Mouse (Mus musculus) midbrain, embryonic 10.5 days (tissue): Measurements from ENCODE around the gene Elfn1. TPM values are rescaled to one million over a fixed set of nuclear protein-coding genes. Genes with fewer than 3 reads are reported as not detected.

Experiments used
- DNase-seq: peaks from one replicate; pipeline ENCODE4 v3.0.0-alpha.2; 2017; ENCODE audit warnings: low spot score
- H3K27ac ChIP-seq: fragments of 300-500 bp; sonication (generic); replicated peaks from 2 replicates; pipeline ENCODE4 v1.5.1; 2016; ENCODE audit warnings: mild to moderate bottlenecking
- H3K27me3 ChIP-seq: fragments of 300-500 bp; sonication (generic); 2 replicates; pipeline ENCODE4 v1.6.1; 2016; ENCODE audit warnings: low read depth, mild to moderate bottlenecking; ENCODE audit not compliant: poor library complexity, severe bottlenecking
- H3K36me3 ChIP-seq: fragments of 300-500 bp; sonication (generic); 2 replicates; pipeline ENCODE4 v1.6.1; 2016; ENCODE audit warnings: mild to moderate bottlenecking, moderate library complexity
- H3K4me1 ChIP-seq: fragments of 300-500 bp; sonication (generic); 2 replicates; pipeline ENCODE4 v1.6.1; 2016
- H3K4me3 ChIP-seq: fragments of 300-500 bp; sonication (generic); 2 replicates; pipeline ENCODE4 v1.5.1; 2016; ENCODE audit warnings: mild to moderate bottlenecking, moderate library complexity
- H3K9me3 ChIP-seq: fragments of 300-500 bp; sonication (generic); replicated peaks from 2 replicates; pipeline ENCODE4 v1.6.1; 2016; ENCODE audit warnings: mild to moderate bottlenecking
- WGBS: fragments of 180-500 bp; shearing (Covaris S2); methylation state at CpG from one replicate; pipeline ENCODE4 v1.1.7; 2016; 5-methylcytosine and 5-hydroxymethylcytosine counted together
- polyA plus RNA-seq: library from polyadenylated mRNA; unstranded; fragments of >200 nt; fragmentation: Nextera tagmentation; extraction: Ambion mirVana; gene quantifications from 2 replicates; pipeline ENCODE4 v1.2.1, GENCODE M21; 2016

The Elfn1 gene
- polyA plus RNA-seq = 0.14 and 0.48 TPM in 2 replicates

- H3K27me3 ChIP-seq = peaks cover 88% of the 10 kb centered on the region
- H3K9me3 ChIP-seq = no peaks in the 10 kb centered on the region
- peak within 1 kb of the TSS; percentile 78 for H3K27ac ChIP-seq
- DNase-seq = no peak
- peak within 1 kb of the TSS; percentile 77 for H3K4me3 ChIP-seq
- H3K4me1 ChIP-seq = peaks cover 60% of the 10 kb centered on the region
- WGBS = under 1% methylated on average over 33 of the region's 33 CpGs
- H3K36me3 ChIP-seq = no peaks in the 10 kb centered on the region
Measured at GRCm38 (mm10) chr5:139907714-139908242, at the start of gene Elfn1. TSS of gene Elfn1 (plus strand) at chr5:139907943.

- Histone ChIP-seq H3K36me3 (no peaks in the 10 kb centered on the region), H3K27me3 (no peaks in the 10 kb centered on the region), H3K27ac (peak overlapping the region; percentile 58), H3K4me1 (peaks cover 11% of the 10 kb centered on the region), H3K9me3 (no peaks in the 10 kb centered on the region), H3K4me3 (peak overlapping the region; percentile 18; the same call in 1 of the 2 replicates)
- 41% methylated on average over 15 of the region's 15 CpGs for WGBS
- DNase-seq = no peak
Measured at GRCm38 (mm10) chr5:139860328-139861104, 47.2 kb upstream of the Elfn1 start.

GRCm38 (mm10) chr5:139862759-139863158 lies 45.0 kb upstream of the Elfn1 start:
- DNase-seq = no peak
- 81% methylated on average over 4 of the region's 4 CpGs for WGBS
- Histone ChIP-seq H3K27ac (no peak overlapping the region), H3K9me3 (no peaks in the 10 kb centered on the region), H3K4me3 (no peak overlapping the region), H3K4me1 (peaks cover 11% of the 10 kb centered on the region), H3K27me3 (no peaks in the 10 kb centered on the region), H3K36me3 (no peaks in the 10 kb centered on the region)

GRCm38 (mm10) chr5:139870886-139871285 lies 36.9 kb upstream of the Elfn1 start:
- peaks cover 17% of the 10 kb centered on the region for H3K4me1 ChIP-seq
- H3K9me3 ChIP-seq = no peaks in the 10 kb centered on the region
- H3K27ac ChIP-seq = no peak overlapping the region
- whole genome bisulfite sequencing = 13% methylated on average over 4 of the region's 4 CpGs
- no peak for DNase-seq
- no peaks in the 10 kb centered on the region for H3K27me3 ChIP-seq
- no peaks in the 10 kb centered on the region for H3K36me3 ChIP-seq
- no peak overlapping the region for H3K4me3 ChIP-seq

- WGBS = 79% methylated on average over 1 of the region's 1 CpGs
- Histone ChIP-seq H3K4me1 (peaks cover 17% of the 10 kb centered on the region), H3K36me3 (no peaks in the 10 kb centered on the region), H3K9me3 (no peaks in the 10 kb centered on the region), H3K27me3 (no peaks in the 10 kb centered on the region), H3K27ac (no peak overlapping the region), H3K4me3 (no peak overlapping the region)
- DNase-seq = no peak
Measured at GRCm38 (mm10) chr5:139871526-139871925, 36.2 kb upstream of the Elfn1 start.

GRCm38 (mm10) chr5:139877563-139877962 lies 30.2 kb upstream of the Elfn1 start:
- Histone ChIP-seq H3K9me3 (no peaks in the 10 kb centered on the region), H3K4me3 (no peak overlapping the region), H3K27me3 (no peaks in the 10 kb centered on the region), H3K27ac (no peak overlapping the region), H3K4me1 (peaks cover 10% of the 10 kb centered on the region), H3K36me3 (no peaks in the 10 kb centered on the region)
- no peak for DNase-seq
- WGBS = 64% methylated on average over 7 of the region's 7 CpGs

GRCm38 (mm10) chr5:139879694-139880093 lies 28.0 kb upstream of the Elfn1 start:
- Histone ChIP-seq H3K27ac (no peak overlapping the region), H3K4me3 (no peak overlapping the region), H3K36me3 (no peaks in the 10 kb centered on the region), H3K27me3 (no peaks in the 10 kb centered on the region), H3K4me1 (peaks cover 6% of the 10 kb centered on the region), H3K9me3 (0 out of 2 replicates have a peak, but pooled peaks cover 1% of the 10 kb centered on the region)
- no peak for DNase-seq
- 83% methylated on average over 5 of the region's 5 CpGs for WGBS

GRCm38 (mm10) chr5:139881161-139881560 lies 26.6 kb upstream of the Elfn1 start:
- 0 out of 2 replicates have a peak, but pooled peaks cover 6% of the 10 kb centered on the region for H3K9me3 ChIP-seq
- H3K36me3 ChIP-seq = no peaks in the 10 kb centered on the region
- no peak overlapping the region for H3K27ac ChIP-seq
- H3K4me1 ChIP-seq = peaks cover 6% of the 10 kb centered on the region
- no peaks in the 10 kb centered on the region for H3K27me3 ChIP-seq
- 95% methylated on average over 9 of the region's 9 CpGs for WGBS
- no peak overlapping the region for H3K4me3 ChIP-seq
- no peak for DNase-seq

GRCm38 (mm10) chr5:139888624-139889023 lies 19.1 kb upstream of the Elfn1 start:
- 50% methylated on average over 3 of the region's 3 CpGs for WGBS
- Histone ChIP-seq H3K4me3 (no peak overlapping the region), H3K4me1 (peaks cover 37% of the 10 kb centered on the region), H3K27ac (peak overlapping the region; percentile 59; the same call in 1 of the 2 replicates), H3K36me3 (no peaks in the 10 kb centered on the region), H3K9me3 (0 out of 2 replicates have a peak, but pooled peaks cover 6% of the 10 kb centered on the region), H3K27me3 (no peaks in the 10 kb centered on the region; the same call in 1 of the 2 replicates)
- no peak for DNase-seq

- Histone ChIP-seq H3K4me1 (peaks cover 45% of the 10 kb centered on the region), H3K36me3 (no peaks in the 10 kb centered on the region), H3K9me3 (0 out of 2 replicates have a peak, but pooled peaks cover 6% of the 10 kb centered on the region), H3K27ac (peak overlapping the region; percentile 59; the same call in 1 of the 2 replicates), H3K4me3 (no peak overlapping the region), H3K27me3 (no peaks in the 10 kb centered on the region; the same call in 1 of the 2 replicates)
- 60% methylated on average over 10 of the region's 10 CpGs for WGBS
- DNase-seq = no peak
Measured at GRCm38 (mm10) chr5:139889370-139889769, 18.4 kb upstream of the Elfn1 start.

- Histone ChIP-seq H3K4me1 (peaks cover 46% of the 10 kb centered on the region), H3K36me3 (no peaks in the 10 kb centered on the region), H3K27me3 (no peaks in the 10 kb centered on the region; the same call in 1 of the 2 replicates), H3K27ac (peak overlapping the region; percentile 78), H3K9me3 (no peaks in the 10 kb centered on the region), H3K4me3 (no peak overlapping the region)
- 23% methylated on average over 5 of the region's 5 CpGs for WGBS
- peak; percentile 51 for DNase-seq
Measured at GRCm38 (mm10) chr5:139892326-139892994, 15.3 kb upstream of the Elfn1 start.

GRCm38 (mm10) chr5:139892995-139893345 lies 14.8 kb upstream of the Elfn1 start:
- no peak for DNase-seq
- Histone ChIP-seq H3K4me3 (no peak overlapping the region), H3K36me3 (no peaks in the 10 kb centered on the region), H3K27ac (peak overlapping the region; percentile 78), H3K27me3 (no peaks in the 10 kb centered on the region; the same call in 1 of the 2 replicates), H3K4me1 (peaks cover 44% of the 10 kb centered on the region), H3K9me3 (no peaks in the 10 kb centered on the region)
- WGBS = 45% methylated on average over 7 of the region's 7 CpGs
